Mouse (Mus musculus) kidney, embryonic 16.5 days (tissue): ENCODE measurements around the gene Cd2. TPM values are rescaled to one million over a fixed set of nuclear protein-coding genes. Genes with fewer than 3 reads are reported as not detected.

Experiments
- ATAC-seq: fragments of 200-750 bp; cut with Nextera tagmentation; 2 replicates; pipeline ENCODE4 v1.8.0; 2017; ENCODE audit warnings: moderate TSS enrichment; ENCODE audit not compliant: low FRiP score, low TSS enrichment
- H3K27ac ChIP-seq: fragments of 300-500 bp; sonication (generic); 2 replicates; pipeline ENCODE4 v1.5.1; 2014; ENCODE audit warnings: low read length
- H3K27me3 ChIP-seq: fragments of 300-500 bp; sonication (generic); 2 replicates; pipeline ENCODE4 v1.6.1; 2014; ENCODE audit warnings: low read length, control low read depth, mixed read lengths; ENCODE audit not compliant: insufficient read depth
- H3K36me3 ChIP-seq: fragments of 300-500 bp; sonication (generic); 2 replicates; pipeline ENCODE4 v1.6.1; 2014; ENCODE audit warnings: low read length, control low read depth, mixed read lengths; ENCODE audit not compliant: insufficient read depth
- H3K4me1 ChIP-seq: fragments of 300-500 bp; sonication (generic); 2 replicates; pipeline ENCODE4 v1.6.1; 2014; ENCODE audit warnings: low read length, control low read depth, mixed read lengths; ENCODE audit not compliant: insufficient read depth
- H3K4me2 ChIP-seq: fragments of 300-500 bp; sonication (generic); replicated peaks from 2 replicates; pipeline ENCODE4 v1.6.1; 2014; ENCODE audit warnings: low read depth, low read length
- H3K4me3 ChIP-seq: fragments of 300-500 bp; sonication (generic); 2 replicates; pipeline ENCODE4 v1.5.1; 2014; ENCODE audit warnings: mild to moderate bottlenecking, low read length
- H3K9ac ChIP-seq: fragments of 300-500 bp; sonication (generic); replicated peaks from 2 replicates; pipeline ENCODE4 v1.6.1; 2014; ENCODE audit warnings: low read length
- H3K9me3 ChIP-seq: fragments of 300-500 bp; sonication (generic); 2 replicates; pipeline ENCODE4 v1.6.1; 2016; ENCODE audit warnings: low read length, control low read depth
- WGBS: fragments of 180-500 bp; shearing (Covaris S2); extraction: QIAGEN DNeasy Blood & Tissue Kit; methylation state at CpG from one replicate; pipeline ENCODE4 v1.1.7; 2014; 5-methylcytosine and 5-hydroxymethylcytosine counted together
- polyA plus RNA-seq: library from polyadenylated mRNA; unstranded; fragments of >200 nt; fragmentation: Nextera tagmentation; extraction: Ambion mirVana; gene quantifications from 2 replicates; pipeline ENCODE4 v1.2.1, GENCODE M21; 2015

Gene Cd2
- polyA plus RNA-seq, 1 experiment from 2014 or later: 0.22 TPM

DNA sequence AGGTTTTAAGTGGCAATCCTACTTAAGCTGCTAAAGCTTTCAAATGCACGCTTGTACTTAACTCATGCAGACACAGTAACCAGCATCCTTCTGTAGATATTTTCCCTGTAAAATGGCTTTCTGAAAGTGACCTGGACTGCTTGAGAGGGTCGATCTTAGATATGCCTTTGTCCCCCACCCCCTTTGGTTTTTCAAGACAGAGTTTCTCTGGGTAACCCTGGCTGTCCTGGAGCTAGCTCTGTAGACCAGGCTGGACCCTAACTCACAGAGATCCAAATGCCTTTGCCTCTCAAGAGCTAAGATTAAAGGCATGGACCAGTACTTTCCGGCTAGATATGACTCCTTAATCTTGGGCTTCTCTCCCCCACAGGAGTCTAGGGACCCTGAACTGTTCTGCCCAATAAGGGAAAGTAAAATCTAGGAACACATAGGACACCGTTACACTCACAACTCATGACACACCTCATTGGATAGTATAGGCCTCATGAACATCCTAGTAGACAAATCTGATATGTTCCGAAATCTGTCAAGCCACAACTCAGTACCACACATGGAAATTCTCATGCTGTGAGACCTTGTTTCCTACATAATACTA, 2.6 kb downstream of the Cd2 start:
- Histone ChIP-seq H3K4me3 (no peak overlapping the region), H3K4me1 (peaks cover 9% of the 10 kb centered on the region; the same call in 1 of the 2 replicates), H3K9ac (no peak overlapping the region), H3K36me3 (no peaks in the 10 kb centered on the region), H3K27me3 (no peaks in the 10 kb centered on the region), H3K9me3 (no peaks in the 10 kb centered on the region), H3K4me2 (no peak overlapping the region), H3K27ac (no peak overlapping the region)
- no peak for ATAC-seq
- 96% methylated on average over 5 of the region's 5 CpGs for WGBS

GRCm38 (mm10) chr3:101283869-101284706, 3.7 kb downstream of the Cd2 start:
- H3K4me2 ChIP-seq: no peak overlapping the region
- H3K9ac ChIP-seq: no peak overlapping the region
- peaks cover 9% of the 10 kb centered on the region; the same call in 1 of the 2 replicates for H3K4me1 ChIP-seq
- 91% methylated on average over 13 of the region's 13 CpGs for WGBS
- H3K27ac ChIP-seq: no peak overlapping the region
- no peaks in the 10 kb centered on the region for H3K27me3 ChIP-seq
- no peaks in the 10 kb centered on the region for H3K36me3 ChIP-seq
- H3K9me3 ChIP-seq: no peaks in the 10 kb centered on the region
- ATAC-seq: no peak
- H3K4me3 ChIP-seq: no peak overlapping the region

GRCm38 (mm10) chr3:101283441-101283840, 4.3 kb downstream of the Cd2 start:
- H3K4me1 ChIP-seq: peaks cover 9% of the 10 kb centered on the region; the same call in 1 of the 2 replicates
- H3K4me2 ChIP-seq: no peak overlapping the region
- WGBS: 78% methylated on average over 4 of the region's 4 CpGs
- H3K9me3 ChIP-seq: no peaks in the 10 kb centered on the region
- H3K27me3 ChIP-seq: no peaks in the 10 kb centered on the region
- H3K9ac ChIP-seq: no peak overlapping the region
- H3K36me3 ChIP-seq: no peaks in the 10 kb centered on the region
- H3K27ac ChIP-seq: no peak overlapping the region
- ATAC-seq: no peak
- no peak overlapping the region for H3K4me3 ChIP-seq

GRCm38 (mm10) chr3:101282556-101283180, 5.1 kb downstream of the Cd2 start:
- Histone ChIP-seq H3K9ac (no peak overlapping the region), H3K4me2 (no peak overlapping the region), H3K27me3 (no peaks in the 10 kb centered on the region), H3K36me3 (no peaks in the 10 kb centered on the region), H3K4me1 (peaks cover 9% of the 10 kb centered on the region; the same call in 1 of the 2 replicates), H3K27ac (no peak overlapping the region), H3K9me3 (no peaks in the 10 kb centered on the region), H3K4me3 (no peak overlapping the region)
- ATAC-seq: no peak
- WGBS: 91% methylated on average over 9 of the region's 9 CpGs

DNA sequence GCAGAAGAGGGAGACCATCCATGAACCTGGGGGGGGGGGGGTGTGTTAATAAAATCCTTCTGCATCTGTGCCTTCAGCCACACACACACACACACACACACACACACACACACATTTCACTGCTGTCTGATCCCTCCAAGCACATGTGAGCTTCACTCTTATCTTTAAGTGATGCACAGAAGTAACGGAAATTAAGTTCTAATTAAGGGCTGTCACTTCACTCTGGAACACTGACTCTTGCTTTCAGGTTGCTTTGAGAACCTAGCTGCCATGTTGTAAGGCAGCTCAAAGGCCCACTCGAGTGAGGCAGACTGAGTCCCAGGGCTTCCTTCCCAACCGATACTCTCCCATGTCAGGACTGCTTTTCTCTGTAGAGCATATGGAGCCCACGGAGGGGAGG, 5.9 kb downstream of the Cd2 start:
- WGBS: 71% methylated on average over 4 of the region's 4 CpGs
- ATAC-seq: no peak
- H3K9ac ChIP-seq: no peak overlapping the region
- H3K27ac ChIP-seq: no peak overlapping the region
- no peaks in the 10 kb centered on the region for H3K36me3 ChIP-seq
- no peak overlapping the region for H3K4me2 ChIP-seq
- no peak overlapping the region for H3K4me3 ChIP-seq
- H3K27me3 ChIP-seq: no peaks in the 10 kb centered on the region
- H3K4me1 ChIP-seq: peaks cover 9% of the 10 kb centered on the region; the same call in 1 of the 2 replicates
- no peaks in the 10 kb centered on the region for H3K9me3 ChIP-seq

DNA sequence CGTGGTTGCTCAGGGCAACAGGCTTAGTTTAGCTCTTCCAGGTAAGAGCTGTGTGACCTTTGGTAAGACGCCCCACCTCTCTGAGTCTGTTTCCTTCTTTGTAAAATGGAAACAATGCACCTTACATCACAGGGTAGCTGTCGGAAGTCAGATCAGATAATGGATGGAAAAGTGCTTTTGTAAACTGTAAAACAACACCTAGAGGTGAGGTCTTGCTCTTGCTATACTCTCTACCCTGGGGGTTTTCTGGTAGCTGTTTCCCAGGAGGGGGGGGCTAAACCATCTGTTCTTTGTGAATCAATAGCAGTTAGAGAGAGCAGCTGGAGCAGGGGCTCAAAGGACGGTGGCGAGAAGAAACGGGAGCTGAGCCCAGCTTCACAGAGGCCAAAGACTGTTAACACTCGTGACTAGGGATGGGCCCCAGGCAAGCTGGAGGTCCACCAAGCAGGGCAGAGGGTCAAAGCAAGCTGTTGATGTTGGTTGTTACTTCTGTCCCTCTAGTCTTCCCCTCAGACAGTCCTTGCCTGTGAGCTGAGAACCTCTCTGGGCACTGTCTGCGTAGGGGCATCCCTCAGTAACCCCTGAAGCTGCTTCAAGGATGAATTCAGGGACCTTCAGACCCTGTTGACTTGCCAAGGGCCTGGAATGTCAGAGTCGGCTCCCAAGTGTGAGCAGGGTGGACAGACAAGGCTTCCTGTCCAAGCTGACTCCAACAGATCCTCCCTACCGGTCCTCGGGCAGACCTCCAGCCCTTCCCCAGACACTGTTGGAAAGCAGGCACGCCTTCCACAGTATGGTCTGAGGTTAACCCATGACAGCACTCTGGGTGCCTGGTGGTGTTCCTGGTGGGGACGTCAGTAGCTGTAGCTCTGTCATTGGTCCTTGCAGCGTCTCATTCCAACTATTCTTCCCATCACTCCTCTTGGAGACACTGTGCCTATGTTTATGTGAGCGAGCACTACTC, 7.1 kb downstream of the Cd2 start:
- Histone ChIP-seq H3K4me2 (no peak overlapping the region), H3K4me3 (no peak overlapping the region), H3K27ac (no peak overlapping the region), H3K36me3 (no peaks in the 10 kb centered on the region), H3K9ac (no peak overlapping the region), H3K27me3 (no peaks in the 10 kb centered on the region), H3K4me1 (peaks cover 9% of the 10 kb centered on the region; the same call in 1 of the 2 replicates), H3K9me3 (no peaks in the 10 kb centered on the region)
- ATAC-seq: peak; percentile 41; the same call in 1 of the 2 replicates
- WGBS: 47% methylated on average over 15 of the region's 15 CpGs

GRCm38 (mm10) chr3:101279561-101279960, 8.2 kb downstream of the Cd2 start:
- 80% methylated on average over 10 of the region's 10 CpGs for WGBS
- Histone ChIP-seq H3K27me3 (no peaks in the 10 kb centered on the region), H3K36me3 (no peaks in the 10 kb centered on the region), H3K4me1 (peaks cover 9% of the 10 kb centered on the region; the same call in 1 of the 2 replicates), H3K9me3 (no peaks in the 10 kb centered on the region), H3K4me2 (no peak overlapping the region), H3K27ac (no peak overlapping the region), H3K9ac (no peak overlapping the region), H3K4me3 (no peak overlapping the region)
- no peak for ATAC-seq

DNA sequence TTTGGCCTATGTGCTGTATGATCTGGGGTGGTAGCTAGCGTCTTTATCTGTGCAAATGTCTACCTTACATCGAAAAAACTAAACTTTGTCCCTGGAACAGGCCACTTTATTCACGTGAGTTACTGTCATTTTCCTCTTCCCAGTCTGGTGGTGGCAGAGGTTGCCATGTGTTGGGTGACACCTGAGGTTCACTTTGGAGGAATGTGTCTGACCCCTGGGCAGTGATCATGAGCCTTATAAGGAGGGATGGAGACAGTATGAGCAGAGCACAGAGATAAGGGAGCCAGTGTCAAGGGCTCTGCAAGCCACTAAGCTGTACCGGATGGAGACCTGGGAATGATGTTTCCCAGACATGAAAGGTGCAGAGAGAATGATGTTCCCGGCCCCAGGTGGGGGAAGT, 9.3 kb downstream of the Cd2 start:
- WGBS: 86% methylated on average over 5 of the region's 5 CpGs
- Histone ChIP-seq H3K4me1 (peaks cover 9% of the 10 kb centered on the region; the same call in 1 of the 2 replicates), H3K4me3 (no peak overlapping the region), H3K4me2 (no peak overlapping the region), H3K9ac (no peak overlapping the region), H3K27ac (no peak overlapping the region), H3K9me3 (no peaks in the 10 kb centered on the region), H3K36me3 (no peaks in the 10 kb centered on the region), H3K27me3 (no peaks in the 10 kb centered on the region)
- no peak for ATAC-seq

DNA sequence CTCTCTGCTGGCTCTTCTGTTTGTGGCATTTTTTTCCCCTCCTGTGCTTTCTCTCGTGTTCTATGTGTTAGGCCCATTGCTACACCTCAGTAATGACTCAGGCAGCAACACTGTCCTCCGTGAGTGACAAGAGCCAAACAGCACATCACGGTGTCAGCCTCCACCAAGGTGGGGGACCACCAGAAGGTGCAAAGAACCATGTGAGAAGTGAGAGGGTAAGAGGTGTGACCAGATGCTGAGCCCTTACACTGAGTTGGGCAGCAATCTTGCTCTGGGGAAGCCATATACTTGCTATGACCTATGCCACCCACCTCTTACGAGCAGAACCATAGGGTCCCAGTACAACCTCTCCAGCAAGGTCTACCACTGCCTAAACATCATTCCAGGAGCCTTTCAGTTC, 9.9 kb downstream of the Cd2 start:
- WGBS: 72% methylated on average over 4 of the region's 4 CpGs
- ATAC-seq: no peak

More for the DNA sequence above, 9.9 kb downstream of the Cd2 start:
- no peak overlapping the region for H3K4me2 ChIP-seq
- H3K36me3 ChIP-seq: no peaks in the 10 kb centered on the region
- no peak overlapping the region for H3K4me3 ChIP-seq
- no peaks in the 10 kb centered on the region for H3K27me3 ChIP-seq
- no peak overlapping the region for H3K27ac ChIP-seq
- no peak overlapping the region for H3K9ac ChIP-seq
- H3K4me1 ChIP-seq: peaks cover 9% of the 10 kb centered on the region; the same call in 1 of the 2 replicates
- no peaks in the 10 kb centered on the region for H3K9me3 ChIP-seq
